Mouse (Mus musculus) brain, embryonic 18.5 days (tissue): Measurements from ENCODE around the gene Mrpl37.
A peak's percentile ranks its signal among the peaks of the same experiment; 100 is the strongest.
"Not testable (repeated sequence)": the region's sequence is repeated elsewhere in the genome, so short reads cannot be mapped to it uniquely, and the experiment has no call there.

ENCODE experiments used
- DNase-seq: peaks from one replicate; pipeline ENCODE4 v3.0.0-alpha.2; 2012; ENCODE audit warnings: low read depth, low spot score

Mrpl37 gene

DNA sequence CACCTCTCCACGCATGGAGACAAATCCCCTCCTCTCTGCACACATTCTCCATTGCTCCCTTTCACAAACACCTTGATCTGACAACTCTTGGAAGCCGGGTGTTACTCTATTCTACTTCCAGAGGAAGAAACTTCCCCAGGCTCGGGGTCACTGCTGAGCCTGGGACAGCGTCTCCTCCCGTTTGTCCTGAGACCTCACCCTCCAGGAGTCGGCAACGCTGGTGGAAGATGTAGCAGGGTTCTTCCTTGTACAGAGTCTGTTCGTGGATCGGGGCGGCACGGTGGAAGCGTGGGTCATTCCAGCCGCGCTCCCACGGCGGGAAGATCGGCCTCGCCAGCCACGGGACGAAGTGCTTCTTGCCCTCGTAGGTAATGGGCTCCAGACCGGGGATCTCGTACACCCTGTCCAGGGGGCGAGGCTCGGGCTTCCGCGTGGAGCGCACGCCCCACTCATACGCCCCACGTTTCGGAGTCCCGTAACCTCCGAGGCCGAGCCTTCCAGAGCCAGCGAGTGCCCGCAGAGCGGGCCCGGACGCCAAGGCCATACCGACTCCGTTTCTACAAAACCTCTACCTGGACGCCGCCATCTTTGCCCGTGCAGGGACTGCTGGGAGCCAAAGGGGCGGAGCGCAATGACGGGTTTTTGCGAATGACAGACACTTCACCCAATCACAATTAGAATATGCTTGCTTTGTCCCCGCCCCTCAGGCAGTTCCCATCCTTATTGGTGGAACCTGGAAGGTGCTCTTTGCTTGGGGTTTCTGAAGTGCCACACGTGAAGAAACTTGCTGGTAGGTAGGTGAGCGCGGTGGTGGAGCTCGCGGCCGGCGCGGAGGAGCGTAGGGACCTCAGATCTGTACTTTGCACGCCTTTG lies at the start of gene Mrpl37, which contains the start of gene Cyb5rl:
TSS of gene Mrpl37 (minus strand) at position 617 of the 873 bp plus-strand sequence.
TSS of gene Cyb5rl (plus strand) at position 737 of the 873 bp plus-strand sequence.
- peak; percentile 91 for DNase-seq

DNA sequence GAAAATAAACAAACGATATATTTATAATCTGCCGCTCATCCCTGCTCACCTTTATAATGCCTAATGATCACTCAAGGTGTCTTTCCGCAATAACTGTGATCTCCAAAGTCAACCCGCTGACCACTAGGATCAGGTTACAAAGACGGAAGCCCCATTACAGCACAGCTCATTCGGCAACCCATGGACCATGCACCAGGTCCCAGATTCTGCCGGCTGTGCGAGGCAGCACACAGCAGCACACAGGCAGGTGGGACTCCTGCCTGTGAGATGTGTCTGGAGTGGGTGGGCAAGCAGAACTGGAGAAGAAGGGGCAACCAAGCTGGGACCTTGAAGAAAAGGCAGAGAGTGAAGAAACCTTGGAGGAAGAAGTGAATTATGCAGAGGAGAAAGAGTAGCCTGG lies 47.6 kb upstream of the Mrpl37 start:
- no peak for DNase-seq

DNA sequence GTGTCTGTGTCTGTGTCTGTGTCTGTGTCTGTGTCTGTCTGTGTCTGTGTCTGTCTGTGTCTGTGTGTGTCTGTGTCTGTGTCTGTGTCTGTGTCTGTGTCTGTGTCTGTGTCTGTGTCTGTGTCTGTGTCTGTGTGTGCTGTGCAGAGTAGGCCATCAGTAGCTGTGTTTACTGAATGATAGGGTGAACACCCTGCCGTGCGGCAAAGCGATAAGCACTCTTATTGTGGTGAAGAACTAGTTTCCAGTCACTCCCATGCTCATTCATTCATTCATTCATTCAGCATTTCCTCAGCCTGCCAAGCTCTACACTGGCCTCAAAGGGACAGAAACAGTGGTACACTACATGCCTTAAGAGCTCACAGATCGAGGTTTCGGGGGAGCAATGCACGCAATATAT lies 42.5 kb upstream of the Mrpl37 start:
- not testable (repeated sequence) for DNase-seq

DNA sequence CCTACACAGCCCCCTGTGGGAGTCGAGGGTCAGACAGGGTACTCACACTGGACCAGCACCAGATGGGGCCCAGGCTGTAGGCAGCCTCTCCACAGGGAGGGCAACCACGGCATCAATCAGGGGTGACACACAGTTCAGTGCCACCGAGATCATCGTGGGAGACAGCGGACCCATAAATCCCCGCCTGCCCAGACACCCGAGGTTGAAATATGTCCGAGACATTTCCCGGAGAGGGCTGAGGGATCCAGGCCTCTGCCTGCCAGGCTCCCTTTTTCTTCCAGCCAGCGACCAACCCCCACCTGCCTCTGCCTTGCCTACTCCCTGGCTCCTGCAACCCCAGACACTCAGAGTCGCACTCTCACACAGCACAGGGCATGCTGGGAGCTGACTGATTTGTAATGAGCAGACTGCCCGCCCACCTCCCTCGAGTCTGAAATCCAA lies 41.6 kb upstream of the Mrpl37 start:
- no peak for DNase-seq

DNA sequence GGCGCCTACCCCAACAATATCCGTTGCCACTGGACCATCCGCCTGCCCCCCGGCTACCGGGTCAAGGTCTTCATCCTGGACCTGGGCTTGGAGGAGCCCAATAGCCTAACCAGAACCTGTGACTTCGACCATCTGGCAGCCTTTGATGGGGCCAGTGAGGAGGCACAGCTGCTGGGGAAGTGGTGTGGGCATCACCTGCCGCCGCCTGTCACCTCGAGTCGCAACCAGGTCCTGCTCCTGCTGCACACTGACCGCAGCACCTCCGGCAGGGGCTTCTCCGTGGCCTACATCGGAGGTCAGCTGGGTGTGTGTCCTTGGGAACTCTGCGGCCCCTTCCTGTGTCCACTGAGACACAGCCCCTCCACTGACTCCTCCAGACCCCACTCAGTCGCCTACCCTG lies 40.1 kb upstream of the Mrpl37 start:
- no peak for DNase-seq

DNA sequence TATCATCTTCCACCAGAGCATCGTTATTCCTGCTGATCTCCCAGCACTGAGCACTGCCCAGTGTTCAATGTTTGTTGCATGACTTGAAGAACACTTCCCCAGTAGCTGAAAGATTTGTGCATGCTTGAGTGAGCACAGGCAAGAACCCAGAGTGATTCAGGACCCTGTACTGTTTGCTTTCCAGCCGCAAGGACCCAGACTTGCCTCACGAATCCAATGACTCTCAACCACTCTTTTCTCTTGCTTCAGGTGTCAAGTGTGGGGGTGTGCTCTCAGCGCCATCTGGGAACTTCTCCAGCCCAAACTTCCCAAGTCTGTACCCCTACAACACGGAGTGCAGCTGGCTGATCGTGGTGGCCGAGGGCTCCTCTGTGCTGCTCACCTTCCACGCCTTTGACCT lies 35.6 kb upstream of the Mrpl37 start:
- no peak for DNase-seq

DNA sequence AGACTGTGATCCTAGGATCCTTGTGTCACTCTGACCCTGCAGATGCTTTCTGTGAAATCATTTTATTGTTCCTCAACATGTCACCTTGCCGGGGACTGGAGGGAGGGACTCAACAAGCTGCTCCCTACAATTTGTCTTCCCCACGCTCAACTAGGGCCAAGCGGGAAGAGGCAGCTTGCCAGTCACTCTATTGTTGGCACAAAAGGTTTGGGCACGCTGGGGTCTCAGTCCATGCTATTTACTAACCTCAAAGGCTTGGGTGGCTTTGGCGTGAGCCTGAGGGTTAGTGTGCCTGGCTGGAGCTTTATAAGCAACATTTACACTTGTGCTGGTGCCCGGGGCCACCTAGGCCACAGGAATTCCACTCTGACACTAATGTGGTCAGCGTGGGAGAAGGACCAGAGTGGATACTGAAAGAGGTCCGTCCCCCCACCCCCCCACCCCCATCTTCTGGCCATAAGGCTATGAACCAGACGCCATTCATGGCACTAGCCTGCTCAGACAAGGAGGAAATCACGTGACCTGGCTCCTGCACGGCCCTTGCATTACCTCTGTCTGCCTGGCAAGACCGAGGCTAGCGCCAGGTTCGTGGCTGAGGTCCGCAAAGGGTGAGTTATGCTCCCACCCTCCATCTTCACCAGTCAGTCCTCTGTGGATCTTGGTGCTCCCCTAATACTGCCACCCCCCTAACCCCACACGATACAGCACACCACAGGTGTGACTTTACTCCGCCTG lies 32.3 kb upstream of the Mrpl37 start:
- DNase-seq = no peak

DNA sequence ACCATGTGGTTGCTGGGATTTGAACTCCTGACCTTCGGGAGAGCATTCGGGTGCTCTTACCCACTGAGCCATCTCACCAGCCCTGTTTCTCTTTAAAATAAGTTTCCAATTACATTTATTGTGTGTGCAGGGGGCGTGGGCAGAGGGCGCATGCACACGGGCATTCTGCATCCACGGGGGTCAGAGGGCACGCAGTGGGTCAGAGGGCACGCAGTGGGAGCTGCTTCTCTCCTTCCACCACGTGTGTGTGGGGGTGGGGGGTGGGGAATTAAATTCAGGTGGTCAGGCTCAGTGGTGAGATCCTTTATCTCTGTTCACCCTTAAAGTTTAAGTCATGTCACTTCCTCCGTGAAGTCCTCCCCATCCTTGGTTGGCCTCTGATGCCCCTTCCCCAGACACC lies 31.7 kb upstream of the Mrpl37 start:
- no peak for DNase-seq

DNA sequence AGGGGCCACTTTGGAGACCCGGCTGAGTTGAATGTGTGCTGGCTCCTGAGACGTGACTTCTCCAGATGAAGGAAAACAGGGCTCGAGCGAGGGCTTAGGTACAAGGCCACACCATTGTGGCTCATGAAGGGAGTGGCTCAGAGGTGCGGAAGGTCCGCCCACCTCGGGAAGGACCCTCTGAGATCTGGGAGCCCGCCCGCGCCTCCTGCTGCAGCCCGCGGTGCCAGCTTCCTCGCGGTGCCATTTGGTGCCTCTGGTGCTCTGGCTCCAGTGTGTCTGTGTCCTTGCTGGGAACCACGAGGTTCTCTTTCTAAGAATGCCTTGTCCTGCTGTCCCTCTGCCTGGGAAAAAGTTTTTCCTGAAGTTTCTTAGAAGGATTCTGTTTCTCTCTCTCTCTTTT lies 31.2 kb upstream of the Mrpl37 start:
- DNase-seq = no peak

DNA sequence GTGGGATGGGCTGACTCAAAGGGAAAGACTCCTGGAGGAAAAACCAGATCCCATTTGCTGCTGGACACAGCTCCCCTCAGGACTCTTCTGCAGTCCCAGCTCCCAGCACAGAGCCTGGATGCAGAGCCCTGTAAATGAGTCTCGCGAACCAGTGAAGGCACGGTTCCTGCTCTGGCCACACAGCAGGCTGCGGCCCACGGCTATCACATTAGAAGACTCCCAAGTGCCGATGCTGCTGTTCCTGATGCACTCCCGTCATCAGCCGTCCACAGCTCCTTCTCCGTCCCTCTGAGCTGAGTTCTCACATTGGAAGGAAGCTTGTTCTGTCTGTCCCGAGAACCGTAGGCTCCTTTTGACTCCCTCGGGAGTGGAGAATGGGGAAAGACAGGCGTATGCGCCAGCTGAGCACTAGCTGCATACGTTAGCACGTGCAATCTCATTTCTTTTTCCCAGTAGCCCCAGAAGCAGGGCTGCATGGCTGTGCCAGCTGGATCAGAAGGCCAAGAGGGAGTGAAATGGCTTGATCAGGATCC lies 30.2 kb upstream of the Mrpl37 start, which contains the start of gene Cdcp2:
TSS of gene Cdcp2 (plus strand) at position 51 of the 533 bp plus-strand sequence.
- no peak for DNase-seq

DNA sequence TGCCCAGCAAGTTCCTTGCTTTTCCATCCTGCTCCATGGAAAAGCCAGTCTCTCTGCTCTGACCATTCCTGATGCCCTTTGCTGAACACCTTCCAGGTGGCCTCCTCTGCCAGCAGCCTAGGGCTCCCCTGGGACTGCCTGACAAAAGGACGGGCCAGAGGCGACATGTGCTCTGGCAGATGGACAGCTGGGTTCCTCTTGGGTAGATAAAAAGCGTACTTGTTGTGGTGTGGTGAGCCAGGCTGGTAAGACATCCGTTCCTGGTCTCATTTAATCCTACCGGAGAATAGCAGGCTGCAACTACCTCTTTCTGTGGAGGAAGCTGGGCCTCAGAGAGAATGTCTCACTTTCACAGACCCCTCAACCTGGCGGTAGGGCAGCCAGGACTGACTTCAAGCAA lies 29.4 kb upstream of the Mrpl37 start:
- DNase-seq = no peak

DNA sequence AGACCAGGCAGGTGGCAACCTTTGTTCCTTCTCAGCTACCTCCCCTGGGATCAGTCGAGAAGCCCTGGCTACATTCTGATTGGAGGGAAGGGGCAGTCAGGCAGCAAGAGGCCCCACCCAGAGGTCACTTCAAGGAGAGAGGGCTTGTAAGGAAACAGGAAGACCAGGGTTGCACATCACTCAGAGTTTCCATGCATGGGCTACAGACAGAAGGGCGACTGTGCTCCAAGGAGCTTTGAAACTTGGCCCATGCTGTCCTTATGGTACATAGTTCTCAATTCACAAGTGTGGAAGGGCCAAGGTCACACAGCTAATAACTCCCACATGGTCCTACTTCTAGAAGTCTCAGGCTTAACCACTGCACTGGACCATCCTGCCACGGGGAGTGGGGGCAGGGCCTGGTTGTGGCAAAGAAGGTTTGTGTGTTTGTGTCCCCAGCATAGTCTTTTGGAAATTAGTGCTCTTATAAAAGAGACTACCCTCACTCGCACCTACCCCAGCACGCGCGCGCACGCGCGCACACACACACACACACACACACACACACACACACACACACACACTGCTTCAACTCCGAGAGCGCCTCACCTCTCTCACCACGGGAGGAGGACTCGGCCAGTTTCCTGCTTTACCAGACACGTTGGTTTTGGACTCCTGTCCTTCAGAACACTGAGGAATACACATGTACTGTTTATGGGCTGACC lies 28.0 kb upstream of the Mrpl37 start:
- no peak for DNase-seq

DNA sequence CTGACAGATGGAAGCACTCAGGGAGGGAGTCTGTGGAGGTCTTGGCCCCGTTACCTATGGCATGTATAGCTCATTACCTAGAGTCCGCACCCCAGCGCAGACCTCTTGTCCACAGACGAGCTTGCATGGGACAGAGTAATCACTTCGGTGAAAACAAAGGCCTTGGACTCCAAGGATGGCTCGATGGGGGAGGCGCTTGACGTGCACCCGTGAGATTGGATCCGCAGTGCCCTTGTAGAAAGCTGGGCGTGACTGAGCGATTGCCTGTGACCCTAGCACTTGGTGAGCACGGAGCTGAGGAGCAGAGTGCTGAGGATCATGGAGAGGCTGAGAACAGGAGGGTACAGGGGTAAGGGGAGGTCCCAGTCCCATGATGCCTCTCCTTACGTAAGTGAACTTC lies 25.0 kb upstream of the Mrpl37 start:
- no peak for DNase-seq

DNA sequence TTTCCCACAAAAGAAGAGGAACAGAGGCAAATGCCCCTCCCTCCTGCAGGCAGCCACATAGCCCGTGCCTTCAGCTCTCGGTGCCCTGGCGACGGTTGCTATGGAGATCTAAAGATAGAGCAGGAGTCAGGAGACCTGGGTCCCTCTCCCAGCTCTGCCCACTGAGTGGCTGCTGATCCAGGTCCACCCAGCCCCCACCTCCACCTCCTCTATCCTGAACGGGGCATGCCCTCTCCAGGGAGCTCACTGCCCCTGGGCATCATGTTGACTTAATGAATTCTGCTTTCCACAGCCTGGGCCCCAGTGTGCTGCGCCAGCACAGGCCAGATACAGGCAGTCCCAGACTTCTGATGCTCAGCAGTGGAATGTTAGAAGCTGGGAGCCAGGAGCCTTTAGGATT lies 18.2 kb upstream of the Mrpl37 start:
- peak; percentile 69 for DNase-seq

DNA sequence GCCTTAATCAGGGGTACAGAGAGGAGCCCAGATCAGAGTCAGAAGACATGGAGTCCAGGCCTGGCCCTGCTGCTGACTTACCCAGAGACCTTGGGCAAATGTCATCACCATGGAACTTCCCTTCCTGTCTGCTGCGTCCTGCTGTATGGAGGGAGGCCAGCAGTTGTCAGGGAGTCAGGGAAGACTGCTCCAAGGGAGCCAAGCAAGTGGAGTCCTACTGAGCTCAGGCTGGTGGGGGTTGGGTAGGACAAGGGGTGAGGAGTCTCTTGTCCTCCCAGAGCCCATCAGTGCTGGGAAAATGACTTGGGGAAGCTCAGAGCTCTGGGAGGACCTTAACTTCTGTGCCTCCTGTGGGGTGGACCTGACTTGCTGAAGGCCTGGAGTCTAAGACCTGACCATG lies 17.7 kb upstream of the Mrpl37 start:
- DNase-seq = no peak

DNA sequence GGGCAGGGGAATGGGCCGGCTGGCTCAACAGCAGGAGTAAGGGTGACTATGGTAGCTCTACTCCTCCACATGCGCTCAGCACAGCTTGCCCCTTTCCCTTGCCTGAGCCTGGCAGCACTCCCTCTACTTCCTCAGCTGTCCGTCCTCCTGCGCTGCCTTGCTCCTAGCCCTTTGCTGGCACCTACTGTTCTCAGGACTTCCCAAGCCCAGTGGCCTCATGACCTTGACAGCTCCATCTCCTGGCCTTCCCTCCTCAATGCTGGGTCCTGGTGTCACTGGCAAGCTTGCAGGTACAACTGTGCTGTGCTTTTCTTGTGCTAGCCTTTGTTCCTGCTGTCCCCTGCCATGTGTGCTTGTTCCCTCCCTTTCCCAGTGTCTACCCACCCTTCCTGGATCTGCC lies 16.5 kb upstream of the Mrpl37 start:
- DNase-seq = no peak

DNA sequence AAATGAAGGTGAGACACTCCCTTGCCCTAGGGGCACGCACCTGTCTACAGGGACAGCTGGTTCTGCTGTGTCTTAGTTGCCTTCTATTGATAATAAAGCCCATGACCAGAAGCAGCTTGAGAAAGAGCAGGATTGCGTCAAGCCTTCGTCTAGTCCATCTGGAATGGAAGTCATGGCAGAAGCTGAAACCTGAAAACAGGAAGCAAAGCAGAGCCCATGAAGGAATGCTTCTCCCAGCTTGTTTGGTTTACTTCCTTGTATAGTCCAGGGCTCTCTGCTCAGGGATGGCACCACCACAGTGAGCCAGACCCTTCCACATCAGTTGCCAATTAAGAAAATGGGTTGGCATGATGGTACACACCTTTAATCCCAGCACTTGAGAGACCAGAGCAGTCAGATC lies 15.5 kb upstream of the Mrpl37 start:
- DNase-seq = no peak

DNA sequence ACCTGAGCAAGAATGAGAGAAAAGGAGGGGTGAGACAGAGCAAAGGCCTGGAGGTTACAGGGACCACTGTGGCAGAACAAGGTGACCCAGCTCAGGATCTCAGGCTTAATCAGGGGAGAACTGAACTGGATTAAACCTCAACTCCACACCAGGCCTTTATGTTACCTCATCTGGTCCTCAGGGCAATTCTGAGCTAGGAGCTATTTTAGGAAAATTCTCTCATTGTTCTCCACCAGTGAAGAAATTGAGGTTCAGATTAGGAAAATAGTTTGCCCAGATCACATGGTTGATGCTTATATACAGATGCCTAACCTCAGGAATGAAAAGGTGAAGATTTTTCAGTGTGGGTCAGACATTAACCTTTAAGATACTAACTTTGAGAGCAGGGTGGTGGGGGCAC lies 13.0 kb upstream of the Mrpl37 start:
- no peak for DNase-seq

DNA sequence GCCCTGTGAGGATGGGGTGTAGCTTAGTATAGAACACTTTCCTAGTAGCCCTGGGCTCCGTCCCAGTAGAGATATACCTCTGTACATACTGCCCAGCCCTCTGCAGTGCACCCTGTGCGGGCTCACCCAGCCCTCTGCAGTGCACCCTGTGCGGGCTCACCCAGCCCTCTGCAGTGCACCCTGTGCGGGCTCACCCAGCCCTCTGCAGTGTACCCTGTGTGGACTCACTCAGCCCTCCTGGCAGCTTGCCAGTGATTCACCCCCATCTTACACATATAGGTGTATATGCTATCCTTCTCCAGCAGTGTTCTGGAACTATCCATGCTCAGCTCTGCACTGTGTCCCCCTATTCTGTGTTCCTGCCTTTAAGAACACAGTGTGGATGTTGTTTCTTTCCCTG lies 12.2 kb upstream of the Mrpl37 start:
- no peak for DNase-seq

DNA sequence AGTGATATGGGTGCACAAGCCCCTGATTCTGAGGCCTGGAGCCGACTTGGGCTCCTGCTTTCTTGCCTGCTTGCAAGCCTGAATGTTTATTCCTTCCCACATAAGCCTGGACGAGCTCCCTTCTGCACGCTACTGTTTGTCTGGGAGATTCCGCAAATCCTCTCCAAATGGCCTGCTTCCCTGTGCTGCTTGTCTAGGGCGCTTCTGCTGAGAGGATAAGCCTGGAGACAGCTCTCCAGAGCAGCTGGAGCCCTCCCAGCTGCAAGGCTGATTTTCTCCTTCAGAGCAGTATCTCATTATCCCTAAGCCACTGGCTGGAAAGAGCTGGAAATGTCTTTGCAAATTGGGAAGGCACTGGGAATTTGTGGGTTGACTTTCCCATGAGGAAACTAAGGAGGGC lies 8.8 kb upstream of the Mrpl37 start:
- DNase-seq = no peak

DNA sequence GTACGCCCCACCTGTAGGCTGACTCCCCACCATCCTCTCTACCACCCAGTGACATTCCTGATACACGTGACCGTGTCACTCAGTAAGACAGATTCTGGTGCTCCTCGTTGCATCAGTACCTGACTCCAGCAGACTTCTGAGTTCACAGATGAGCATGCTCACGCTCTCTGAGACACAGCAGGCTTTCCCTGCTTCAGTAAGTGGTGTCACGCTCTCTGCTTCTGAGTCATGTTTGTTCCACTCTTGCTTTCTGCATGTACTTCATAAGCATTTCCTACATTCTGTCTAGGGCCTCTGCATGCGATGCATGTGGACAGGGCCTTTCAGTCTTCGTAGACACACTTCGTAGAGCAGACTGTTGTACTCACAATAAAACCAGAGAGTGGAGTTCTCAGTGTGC lies 5.7 kb upstream of the Mrpl37 start:
- DNase-seq = no peak
